Mouse (Mus musculus): Measurements from ENCODE around the gene Chrd. TPM values are rescaled to one million over a fixed set of nuclear protein-coding genes. Genes with fewer than 3 reads are reported as not detected.

Gene Chrd
- polyA plus RNA-seq, 1 experiment from 2014 or later: 5.7 TPM

Other genes starting within 250 kb of the Chrd start
- 99.5 and 100 TPM in 2 replicates for gene Eif2b5, start 234.3 kb upstream of the Chrd start, polyA plus RNA-seq (2015; fragmentation: Nextera tagmentation; extraction: Ambion mirVana)
- 40.7 and 43.5 TPM in 2 replicates for gene Dvl3, start 216.1 kb upstream of the Chrd start, polyA plus RNA-seq (2015; fragmentation: Nextera tagmentation; extraction: Ambion mirVana)
- gene Ap2m1, start 197.6 kb upstream of the Chrd start, polyA plus RNA-seq (2015; fragmentation: Nextera tagmentation; extraction: Ambion mirVana): 1,101 and 1,130 TPM in 2 replicates
- 81.2 and 85.0 TPM in 2 replicates for gene Abcf3, start 184.6 kb upstream of the Chrd start, polyA plus RNA-seq (2015; fragmentation: Nextera tagmentation; extraction: Ambion mirVana)
- gene Vwa5b2, start 143.7 kb upstream of the Chrd start, polyA plus RNA-seq (2015; fragmentation: Nextera tagmentation; extraction: Ambion mirVana): 13.1 and 14.1 TPM in 2 replicates
- 13.4 and 15.1 TPM in 2 replicates for gene Eef1akmt4, start 121.5 kb upstream of the Chrd start, polyA plus RNA-seq (2015; fragmentation: Nextera tagmentation; extraction: Ambion mirVana)
- not detected in 2 replicates for gene Gm49333, start 121.5 kb upstream of the Chrd start, polyA plus RNA-seq (2015; fragmentation: Nextera tagmentation; extraction: Ambion mirVana)
- gene Alg3, start 121.4 kb upstream of the Chrd start, polyA plus RNA-seq (2015; fragmentation: Nextera tagmentation; extraction: Ambion mirVana): 41.3 and 43.3 TPM in 2 replicates
- gene Camk2n2, start 111.8 kb upstream of the Chrd start, polyA plus RNA-seq (2015; fragmentation: Nextera tagmentation; extraction: Ambion mirVana): 23.1 and 24.9 TPM in 2 replicates
- gene Ece2, start 103.3 kb upstream of the Chrd start, polyA plus RNA-seq (2015; fragmentation: Nextera tagmentation; extraction: Ambion mirVana): 11.2 and 11.7 TPM in 2 replicates
- 363 and 367 TPM in 2 replicates for gene Psmd2, start 81.5 kb upstream of the Chrd start, polyA plus RNA-seq (2015; fragmentation: Nextera tagmentation; extraction: Ambion mirVana)
- 150 and 151 TPM in 2 replicates for gene Eif4g1, start 64.8 kb upstream of the Chrd start, polyA plus RNA-seq (2015; fragmentation: Nextera tagmentation; extraction: Ambion mirVana)
- 32.7 and 35.1 TPM in 2 replicates for gene Fam131a, start 39.9 kb upstream of the Chrd start, polyA plus RNA-seq (2015; fragmentation: Nextera tagmentation; extraction: Ambion mirVana)
- 83.5 and 93.7 TPM in 2 replicates for gene Polr2h, start 15.5 kb upstream of the Chrd start, polyA plus RNA-seq (2015; fragmentation: Nextera tagmentation; extraction: Ambion mirVana)
- gene Clcn2, start 15.4 kb upstream of the Chrd start, polyA plus RNA-seq (2015; fragmentation: Nextera tagmentation; extraction: Ambion mirVana): 30.2 and 31.1 TPM in 2 replicates
- gene Thpo, start 1.4 kb downstream of the Chrd start, polyA plus RNA-seq (2015; fragmentation: Nextera tagmentation; extraction: Ambion mirVana): 0.88 and 1.1 TPM in 2 replicates